Mouse (Mus musculus): ENCODE measurements around the gene Iqgap2. TPM values are rescaled to one million over a fixed set of nuclear protein-coding genes. Genes with fewer than 3 reads are reported as not detected.

Iqgap2 gene
- polyA plus RNA-seq, 1 experiment from 2014 or later = 16.6 TPM

- Histone ChIP-seq H3K4me3 (no peak overlapping the region), H3K4me2 (replicated peaks) (no peak overlapping the region), H3K9me3 (no peaks in the 10 kb centered on the region), H3K9ac (no peak overlapping the region), H3K27ac (no peak overlapping the region), H3K36me3 (no peaks in the 10 kb centered on the region), H3K27me3 (no peaks in the 10 kb centered on the region), H3K4me1 (no peaks in the 10 kb centered on the region)
- no peak for ATAC-seq (ENCODE audit: insufficient number of reproducible peaks, insufficient read depth, low FRiP score, low TSS enrichment)
- 88% methylated on average over 3 of the region's 3 CpGs for WGBS
These were observed 300.1 kb downstream of the Iqgap2 start for GRCm38 (mm10) chr13:95591606-95592005.

- Histone ChIP-seq H3K36me3 (no peaks in the 10 kb centered on the region), H3K27me3 (no peaks in the 10 kb centered on the region), H3K9me3 (no peaks in the 10 kb centered on the region), H3K4me1 (peaks cover 5% of the 10 kb centered on the region), H3K4me3 (no peak overlapping the region), H3K27ac (no peak overlapping the region), H3K4me2 (replicated peaks) (no peak overlapping the region), H3K9ac (no peak overlapping the region)
- ATAC-seq (ENCODE audit: insufficient number of reproducible peaks, insufficient read depth, low FRiP score, low TSS enrichment) = no peak
- WGBS = 84% methylated on average over 4 of the region's 4 CpGs
These were observed 304.1 kb downstream of the Iqgap2 start for GRCm38 (mm10) chr13:95587628-95588027.

- WGBS = 83% methylated on average over 5 of the region's 5 CpGs
- no peak overlapping the region for H3K27ac ChIP-seq
- ATAC-seq (ENCODE audit: insufficient number of reproducible peaks, insufficient read depth, low FRiP score, low TSS enrichment) = no peak
- no peaks in the 10 kb centered on the region for H3K36me3 ChIP-seq
- peaks cover 11% of the 10 kb centered on the region for H3K4me1 ChIP-seq
- H3K27me3 ChIP-seq = no peaks in the 10 kb centered on the region
- H3K9ac ChIP-seq = no peak overlapping the region
- no peak overlapping the region for H3K4me2 ChIP-seq (replicated peaks)
- no peak overlapping the region for H3K4me3 ChIP-seq
- H3K9me3 ChIP-seq = no peaks in the 10 kb centered on the region
These were observed 306.8 kb downstream of the Iqgap2 start for GRCm38 (mm10) chr13:95584898-95585297.

GRCm38 (mm10) chr13:95583237-95584189 lies 308.2 kb downstream of the Iqgap2 start:
- no peak overlapping the region for H3K4me3 ChIP-seq
- H3K36me3 ChIP-seq = no peaks in the 10 kb centered on the region
- H3K27me3 ChIP-seq = no peaks in the 10 kb centered on the region
- no peaks in the 10 kb centered on the region for H3K9me3 ChIP-seq
- H3K27ac ChIP-seq = no peak overlapping the region
- no peak overlapping the region for H3K9ac ChIP-seq
- H3K4me2 ChIP-seq (replicated peaks) = no peak overlapping the region
- 68% methylated on average over 19 of the region's 19 CpGs for WGBS
- no peak for ATAC-seq (ENCODE audit: insufficient number of reproducible peaks, insufficient read depth, low FRiP score, low TSS enrichment)
- H3K4me1 ChIP-seq = peaks cover 11% of the 10 kb centered on the region

- H3K9me3 ChIP-seq = no peaks in the 10 kb centered on the region
- no peak overlapping the region for H3K9ac ChIP-seq
- H3K27me3 ChIP-seq = no peaks in the 10 kb centered on the region
- H3K27ac ChIP-seq = no peak overlapping the region
- no peak for ATAC-seq (ENCODE audit: insufficient number of reproducible peaks, insufficient read depth, low FRiP score, low TSS enrichment)
- peaks cover 11% of the 10 kb centered on the region for H3K4me1 ChIP-seq
- H3K36me3 ChIP-seq = no peaks in the 10 kb centered on the region
- H3K4me3 ChIP-seq = no peak overlapping the region
- no peak overlapping the region for H3K4me2 ChIP-seq (replicated peaks)
- WGBS = 24% methylated on average over 1 of the region's 1 CpGs
These were observed 309.9 kb downstream of the Iqgap2 start for GRCm38 (mm10) chr13:95581850-95582249.

GRCm38 (mm10) chr13:95578016-95578697 lies 313.6 kb downstream of the Iqgap2 start:
- ATAC-seq (ENCODE audit: insufficient number of reproducible peaks, insufficient read depth, low FRiP score, low TSS enrichment) = no peak
- Histone ChIP-seq H3K27me3 (no peaks in the 10 kb centered on the region), H3K4me1 (peaks cover 6% of the 10 kb centered on the region; the same call in 1 of the 2 replicates), H3K4me2 (replicated peaks) (no peak overlapping the region), H3K9ac (no peak overlapping the region), H3K36me3 (no peaks in the 10 kb centered on the region), H3K4me3 (no peak overlapping the region), H3K27ac (no peak overlapping the region), H3K9me3 (no peaks in the 10 kb centered on the region)
- 89% methylated on average over 5 of the region's 5 CpGs for WGBS

Other genes with a start within 250 kb of the Iqgap2 start
- 1.2 TPM in 2 replicates for gene F2rl2, start 195.1 kb downstream of the Iqgap2 start, polyA plus RNA-seq (2016; fragmentation: Nextera tagmentation; extraction: Ambion mirVana)
- gene Gm20075, start 189.5 kb upstream of the Iqgap2 start, polyA plus RNA-seq (2016; fragmentation: Nextera tagmentation; extraction: Ambion mirVana) = 28.2 and 32.0 TPM in 2 replicates
- not detected in 2 replicates for gene Gm17190, start 190.1 kb upstream of the Iqgap2 start, polyA plus RNA-seq (2016; fragmentation: Nextera tagmentation; extraction: Ambion mirVana)
- gene Sv2c, start 240.7 kb upstream of the Iqgap2 start, polyA plus RNA-seq (2016; fragmentation: Nextera tagmentation; extraction: Ambion mirVana) = 1.5 and 1.6 TPM in 2 replicates

All from embryonic facial prominence, embryonic 12.5 days (tissue).